Mouse (Mus musculus): ENCODE measurements around the gene Rpl36a.

Gene Rpl36a

GRCm38 (mm10) chrX:134599922-134600565 is 14.6 kb downstream of the Rpl36a start:
- in situ Hi-C loops (cut with MboI, MseI) = no loop called here

DNA sequence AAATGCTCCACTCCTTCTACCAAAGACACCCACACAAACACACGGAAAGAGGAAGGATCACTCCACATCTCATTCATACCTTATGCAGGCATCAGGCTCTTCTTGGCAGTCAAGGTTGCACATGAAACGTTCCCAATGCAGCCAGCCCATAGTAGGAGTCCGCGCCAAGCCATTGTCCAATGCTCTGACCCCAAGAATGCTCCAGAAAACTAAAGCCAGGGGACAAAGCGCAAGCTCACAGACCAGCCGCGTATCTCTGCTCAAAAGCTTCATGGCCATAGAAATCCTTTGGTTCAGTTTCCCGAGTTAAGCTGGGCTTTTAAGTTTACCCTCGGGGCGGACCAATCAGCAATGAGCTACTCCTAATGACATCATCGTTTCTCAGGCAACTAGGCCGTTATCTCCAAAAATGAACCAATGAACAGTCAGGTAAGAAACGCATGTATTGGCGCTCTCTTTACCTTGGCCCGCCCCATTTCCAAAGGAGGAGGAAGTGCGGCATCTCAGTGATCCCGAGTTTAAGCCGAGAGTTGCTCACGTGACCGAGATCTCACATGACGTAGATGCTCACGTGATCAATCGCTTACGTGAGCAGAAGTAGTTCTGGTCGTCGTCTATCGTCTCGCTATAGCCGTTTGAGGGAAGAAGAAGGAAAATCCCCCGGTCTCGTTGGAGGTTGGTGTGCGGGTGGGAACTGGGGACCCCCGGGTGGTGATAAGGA is 15.4 kb downstream of the Rpl36a start, which contains the start of the genes Gla and Hnrnph2:
Gene Gla, minus strand, starts transcription at position 467 of the 721 bp plus-strand sequence.
Gene Hnrnph2, plus strand, starts transcription at position 521 of the 721 bp plus-strand sequence.
- in situ Hi-C loops (cut with MboI, MseI) = no loop called here

GRCm38 (mm10) chrX:134601380-134602120 is 16.1 kb downstream of the Rpl36a start:
- in situ Hi-C loops (cut with MboI, MseI) = no loop called here

DNA sequence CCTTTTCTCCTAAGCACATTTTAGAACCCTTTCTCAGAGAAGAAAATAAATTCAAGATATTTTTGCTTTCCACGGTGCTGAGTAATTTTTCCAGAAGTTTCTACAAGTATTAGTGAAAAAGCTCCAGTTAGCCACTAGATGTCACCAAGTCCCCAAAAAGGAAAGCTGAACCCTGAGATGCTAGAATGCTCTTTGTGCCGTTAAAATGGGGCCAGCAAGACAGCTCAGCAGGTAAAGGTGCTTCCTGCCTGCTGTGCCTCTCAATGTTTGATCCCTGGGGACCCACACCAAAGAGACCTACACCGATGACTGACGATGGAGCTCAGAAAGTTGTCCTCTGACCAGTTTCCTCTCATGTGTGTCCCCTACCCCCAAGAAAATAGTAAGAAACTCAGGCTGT is 24.0 kb downstream of the Rpl36a start:
- in situ Hi-C loops (cut with MboI, MseI) = no loop called here

GRCm38 (mm10) chrX:134610984-134611383 is 25.5 kb downstream of the Rpl36a start:
- in situ Hi-C loops (cut with MboI, MseI) = no loop called here

DNA sequence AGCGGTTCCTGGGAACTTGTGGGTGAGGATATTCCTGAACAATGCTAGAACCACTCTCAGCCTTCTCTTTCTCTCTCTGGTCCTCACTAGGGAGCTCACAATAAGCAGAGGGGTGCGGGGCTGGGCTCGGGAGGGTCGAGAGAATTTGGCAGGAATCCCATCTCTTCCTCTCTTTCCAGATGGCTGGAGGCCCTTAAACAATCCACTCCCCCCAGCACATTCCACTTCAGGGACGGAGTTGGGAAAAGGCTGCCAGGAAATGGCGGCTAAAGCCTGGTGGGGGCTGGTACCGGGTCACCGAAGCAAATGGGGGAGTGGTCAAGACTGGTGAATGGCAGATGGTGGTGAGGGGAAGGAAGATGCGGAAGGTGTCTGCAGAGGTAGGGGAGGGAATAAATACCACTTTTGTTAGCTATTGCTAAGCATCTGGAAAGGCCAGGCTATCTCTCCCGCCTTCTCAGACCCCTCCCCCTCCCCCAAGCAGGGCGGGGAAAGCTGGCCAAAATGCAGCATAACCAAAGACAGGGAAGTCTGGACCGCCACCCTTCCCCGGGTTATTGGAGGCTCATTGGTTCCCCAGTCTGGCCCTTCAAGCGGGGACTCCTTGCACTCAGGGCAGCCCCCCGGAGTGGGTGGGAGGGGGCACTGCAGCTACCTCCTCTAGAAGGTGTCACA is 27.0 kb downstream of the Rpl36a start:
- in situ Hi-C loops (cut with MboI, MseI) = no loop called here

DNA sequence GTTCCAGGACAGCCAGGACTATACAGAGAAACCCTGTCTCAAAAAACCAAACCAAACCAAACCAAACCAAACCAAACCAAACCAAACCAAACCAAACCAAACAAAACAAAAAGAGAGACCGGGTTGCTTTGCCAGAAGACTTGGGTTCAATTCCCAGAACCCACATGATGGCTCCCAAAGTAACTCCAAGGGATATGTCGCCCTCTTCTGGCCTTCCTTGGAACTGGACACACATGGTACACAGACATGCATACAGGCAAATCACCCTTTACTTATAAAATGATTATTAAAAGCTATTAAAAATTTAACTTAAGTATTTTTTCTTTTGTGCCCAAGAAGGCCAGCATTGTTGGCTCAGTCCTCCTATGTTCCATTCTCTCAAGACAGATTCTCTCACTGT is 28.9 kb downstream of the Rpl36a start:
- in situ Hi-C loops (cut with MboI, MseI) = no loop called here

- in situ Hi-C loops (cut with MboI, MseI) = no loop called here
These were observed 34.2 kb downstream of the Rpl36a start for GRCm38 (mm10) chrX:134619695-134620094.

- in situ Hi-C loops (cut with MboI, MseI) = no loop called here
These were observed 34.9 kb downstream of the Rpl36a start for GRCm38 (mm10) chrX:134620254-134620865.

DNA sequence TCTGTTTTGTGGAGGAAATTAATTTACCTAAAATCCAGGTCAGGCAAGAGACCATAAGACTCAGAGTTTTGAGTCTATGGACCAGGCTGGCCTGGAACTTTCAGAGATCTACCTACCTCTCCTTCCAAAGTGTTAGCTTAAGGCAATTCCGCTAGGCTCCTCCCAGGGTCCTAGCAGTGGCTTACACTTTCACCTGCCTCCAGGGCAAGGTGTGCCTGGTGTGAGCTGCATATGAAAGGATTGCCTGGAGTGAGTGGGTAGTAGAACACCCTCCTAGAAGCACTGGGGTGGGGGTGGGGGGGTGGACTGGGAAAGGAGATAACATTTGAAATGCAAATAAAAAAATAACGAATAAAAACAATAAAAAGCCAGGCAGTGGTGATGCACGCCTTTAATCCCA is 36.2 kb downstream of the Rpl36a start:
- in situ Hi-C loops (cut with MboI, MseI) = no loop called here

DNA sequence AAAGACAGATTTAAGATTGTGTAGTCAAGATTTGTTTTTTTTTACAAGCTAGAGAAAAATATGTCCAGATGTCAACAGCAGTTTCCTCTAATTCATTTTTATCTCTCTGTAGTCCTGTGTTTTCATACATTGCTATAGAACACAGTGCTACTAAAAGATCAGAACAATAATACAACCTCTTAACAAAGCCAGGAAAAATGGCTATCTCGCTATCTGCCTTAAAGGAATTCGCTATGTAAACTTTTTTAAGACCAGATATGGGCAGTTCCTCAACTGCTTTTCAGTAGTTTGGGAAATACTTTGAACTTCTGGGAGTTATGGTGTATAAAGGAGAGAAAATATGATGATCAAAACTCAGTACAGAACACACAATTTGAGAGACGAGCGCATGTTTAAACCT is 37.9 kb downstream of the Rpl36a start:
- in situ Hi-C loops (cut with MboI, MseI) = no loop called here

- in situ Hi-C loops (cut with MboI, MseI) = no loop called here
These were observed 42.7 kb downstream of the Rpl36a start for GRCm38 (mm10) chrX:134628200-134628599.

DNA sequence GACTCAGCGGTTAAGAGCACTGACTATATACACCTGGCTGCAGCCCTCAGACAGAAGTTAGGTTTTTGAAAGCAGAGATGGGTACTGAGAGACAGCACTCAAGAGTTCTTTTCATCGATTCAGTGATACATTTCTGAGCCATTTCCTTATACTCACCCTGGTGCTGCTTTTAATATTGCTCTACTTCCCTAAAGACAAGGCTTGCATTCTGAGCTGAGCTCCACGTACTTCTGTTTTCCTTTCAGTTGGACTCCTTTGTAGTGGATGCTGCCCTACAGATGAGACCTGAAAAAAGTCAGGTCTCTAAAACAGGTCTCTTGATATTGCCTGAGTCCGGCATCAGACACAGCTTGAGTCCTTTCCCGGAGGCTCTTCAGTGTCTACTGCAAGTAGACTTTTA is 47.3 kb downstream of the Rpl36a start:
- in situ Hi-C loops (cut with MboI, MseI) = no loop called here

DNA sequence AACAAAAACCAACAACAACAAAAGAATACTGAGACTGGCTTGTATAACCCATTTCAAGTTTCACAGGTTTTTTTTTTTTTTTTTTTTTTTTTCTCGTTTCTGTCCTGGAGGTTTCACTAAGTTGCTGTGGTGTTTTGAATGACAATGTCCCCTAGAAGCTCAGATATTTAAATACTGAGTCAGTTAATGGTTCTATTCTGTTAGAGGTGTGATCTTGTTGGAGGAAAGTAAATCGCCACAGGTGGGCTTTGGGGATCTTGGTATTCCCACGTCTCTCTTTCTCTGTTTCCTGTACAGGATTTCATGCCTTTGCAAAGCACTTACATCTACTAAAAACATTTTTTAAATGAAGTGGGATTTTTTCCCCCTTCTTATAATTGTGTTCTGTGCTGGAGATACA is 49.7 kb downstream of the Rpl36a start:
- in situ Hi-C loops (cut with MboI, MseI) = no loop called here

- in situ Hi-C loops (cut with MboI, MseI) = no loop called here
These were observed 50.4 kb downstream of the Rpl36a start for GRCm38 (mm10) chrX:134635860-134636259.
